Mouse (Mus musculus) regulatory T cell (primary cell): Measurements from ENCODE around the gene Olfr1410.

ENCODE experiments used
- in situ Hi-C: fragments of 300-600 bp; cut with MboI, MseI; formaldehyde crosslinking; loops from one replicate; pipeline ENCODE4 v1.15.1; 2025; ENCODE audit warnings: high pct_unique_total_duplicates

Olfr1410 gene

DNA sequence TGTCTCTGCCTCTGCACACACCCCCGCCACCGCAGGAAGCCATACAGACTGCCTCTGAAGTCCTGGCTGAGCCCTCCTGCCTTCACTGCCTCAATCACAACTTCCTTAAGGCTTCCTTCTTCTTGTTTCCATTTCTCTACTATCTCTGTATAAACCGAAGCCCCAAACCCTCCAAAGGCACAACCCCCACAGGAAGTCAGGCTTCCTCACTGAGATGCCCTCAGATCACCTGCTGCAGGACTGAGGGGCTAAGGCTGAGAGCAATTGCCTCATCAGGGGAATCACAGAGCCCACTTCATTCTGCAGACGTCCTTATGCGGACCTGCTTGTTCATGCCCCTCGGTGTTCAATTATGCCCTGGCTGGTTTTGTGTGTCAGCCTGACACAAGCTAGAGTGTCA is 34.8 kb downstream of the Olfr1410 start:
- in situ Hi-C loops: loop anchor here (10.0 kb wide), 1 partner anchor 1576 kb away; no protein-coding TSS in a partner anchor

DNA sequence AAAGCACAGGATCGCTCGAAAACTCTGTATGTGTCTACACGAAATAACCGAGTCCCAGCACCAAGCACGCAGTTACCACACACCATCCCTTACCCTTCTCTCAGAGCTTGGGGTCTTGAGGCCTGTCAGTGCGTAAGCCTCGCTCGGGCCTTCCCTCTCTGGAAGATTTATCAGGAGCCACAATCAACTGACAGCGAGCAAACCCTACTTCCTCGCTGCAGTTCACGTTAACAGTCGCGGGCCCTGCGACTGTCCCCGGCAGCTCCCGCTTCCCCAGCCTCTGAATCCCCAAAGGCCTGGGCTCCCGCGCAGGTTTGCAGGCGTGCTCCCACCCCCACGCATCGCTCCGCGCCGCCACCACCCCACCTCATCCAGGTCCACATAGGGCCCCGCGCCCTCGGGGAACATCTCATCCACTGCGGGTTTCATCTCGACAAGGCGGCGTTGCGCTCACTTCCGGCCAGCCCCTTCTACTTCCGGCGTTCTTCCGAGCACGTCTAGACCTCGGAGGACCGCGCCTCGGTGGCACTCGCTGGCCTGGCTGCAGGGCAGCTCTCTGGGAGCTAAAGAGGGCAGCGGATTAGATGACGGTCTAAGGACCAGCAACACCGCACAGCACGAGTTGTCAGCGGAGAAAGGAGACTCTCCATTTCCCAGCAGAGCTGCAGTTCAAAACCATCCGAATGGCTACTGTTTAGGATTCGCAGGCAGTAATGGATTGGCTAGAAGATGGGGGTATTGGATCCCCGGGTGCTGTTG is 36.1 kb downstream of the Olfr1410 start, which contains the start of gene Cops9:
TSS of gene Cops9 (minus strand) at position 472 of the 759 bp plus-strand sequence.
- in situ Hi-C loops: loop anchor here (10.0 kb wide), 1 partner anchor 1577 kb away; no protein-coding TSS in a partner anchor

DNA sequence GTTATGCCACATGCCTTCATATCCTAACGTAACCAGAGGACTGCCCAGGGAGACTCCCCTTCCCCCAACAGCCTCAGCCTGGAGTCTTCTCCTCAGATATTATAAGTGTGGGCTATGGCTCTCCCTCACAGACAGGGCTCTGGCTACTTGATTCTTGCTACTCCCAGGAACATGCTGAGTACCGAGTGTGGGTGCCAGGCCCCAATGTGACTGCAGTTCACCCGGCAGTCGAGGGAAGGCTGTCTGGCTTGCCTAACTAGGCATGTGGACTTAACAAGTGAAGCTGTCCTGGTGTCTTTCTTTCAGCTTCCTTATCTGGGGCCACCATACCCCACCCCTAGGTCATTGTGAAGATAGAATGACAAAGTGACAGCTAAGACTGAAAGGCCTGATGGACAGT is 38.1 kb downstream of the Olfr1410 start:
- in situ Hi-C loops: loop anchor here (10.0 kb wide), 1 partner anchor 1579 kb away; no protein-coding TSS in a partner anchor

DNA sequence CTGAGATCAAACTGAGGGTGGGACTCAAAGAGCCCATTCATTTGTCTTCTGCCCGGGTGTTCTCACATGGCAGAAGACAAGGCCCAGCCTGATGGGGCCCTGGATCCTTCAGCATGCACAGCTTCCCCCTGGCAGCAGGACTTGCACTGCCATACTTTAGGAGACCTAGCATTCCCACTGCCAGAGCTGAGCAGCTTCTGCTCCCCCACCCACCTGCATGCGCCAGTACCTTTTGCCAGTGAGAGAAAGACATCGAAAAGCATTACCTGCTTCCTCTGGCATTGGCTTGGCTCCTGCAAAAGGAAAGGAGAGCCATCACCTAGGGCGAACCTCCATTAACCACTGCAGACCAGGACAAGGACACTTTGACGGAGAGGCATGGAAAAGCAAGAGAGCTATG is 39.3 kb downstream of the Olfr1410 start:
- in situ Hi-C loops: loop anchor here (10.0 kb wide), 1 partner anchor 1580 kb away; no protein-coding TSS in a partner anchor

- in situ Hi-C loops: loop anchor here (10.0 kb wide), 1 partner anchor 1581 kb away; no protein-coding TSS in a partner anchor
Measured at GRCm38 (mm10) chr1:92646111-92646510, 40.5 kb downstream of the Olfr1410 start.

GRCm38 (mm10) chr1:92646601-92647000 is 41.0 kb downstream of the Olfr1410 start:
- in situ Hi-C loops: loop anchor here (10.0 kb wide), 1 partner anchor 1582 kb away; no protein-coding TSS in a partner anchor

DNA sequence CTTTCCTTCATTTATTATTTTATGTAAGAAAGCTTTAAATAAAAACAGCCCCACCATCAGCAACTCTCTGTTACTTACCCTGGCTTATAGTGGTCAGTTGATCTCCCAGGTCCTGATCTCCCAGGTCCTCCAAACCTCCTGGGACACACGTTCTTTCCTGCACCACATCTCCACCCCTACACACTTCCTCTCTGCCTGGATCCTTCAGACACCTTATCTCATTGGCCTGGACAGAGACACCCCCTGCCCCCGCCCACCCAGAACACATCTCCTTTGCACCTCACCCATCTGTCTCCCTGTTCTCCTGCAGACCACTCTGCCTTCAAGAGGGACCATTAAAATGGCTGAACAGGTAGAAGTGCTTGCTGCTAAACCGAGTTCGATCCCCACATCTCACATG is 41.4 kb downstream of the Olfr1410 start:
- in situ Hi-C loops: loop anchor here (10.0 kb wide), 1 partner anchor 1582 kb away; no protein-coding TSS in a partner anchor

DNA sequence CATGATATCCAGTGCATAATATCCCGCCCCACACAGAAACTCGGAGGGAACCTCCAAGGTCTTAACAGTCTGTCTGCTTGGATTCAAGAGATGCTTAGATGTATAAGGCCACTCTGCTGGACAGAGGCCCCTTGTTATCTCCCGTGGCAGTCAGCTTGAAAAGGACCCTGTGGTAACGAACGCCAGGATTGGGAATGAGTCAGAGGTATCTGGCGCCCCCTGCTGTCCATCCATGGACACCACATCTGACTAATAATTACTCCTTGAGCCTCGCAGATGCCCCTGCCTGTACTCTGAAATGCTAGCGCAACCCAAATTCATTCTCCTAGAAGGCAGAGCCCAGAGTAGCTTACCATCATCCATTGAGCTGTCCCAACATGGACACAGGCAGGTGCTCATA is 42.2 kb downstream of the Olfr1410 start:
- in situ Hi-C loops: loop anchor here (10.0 kb wide), 1 partner anchor 1583 kb away; no protein-coding TSS in a partner anchor

DNA sequence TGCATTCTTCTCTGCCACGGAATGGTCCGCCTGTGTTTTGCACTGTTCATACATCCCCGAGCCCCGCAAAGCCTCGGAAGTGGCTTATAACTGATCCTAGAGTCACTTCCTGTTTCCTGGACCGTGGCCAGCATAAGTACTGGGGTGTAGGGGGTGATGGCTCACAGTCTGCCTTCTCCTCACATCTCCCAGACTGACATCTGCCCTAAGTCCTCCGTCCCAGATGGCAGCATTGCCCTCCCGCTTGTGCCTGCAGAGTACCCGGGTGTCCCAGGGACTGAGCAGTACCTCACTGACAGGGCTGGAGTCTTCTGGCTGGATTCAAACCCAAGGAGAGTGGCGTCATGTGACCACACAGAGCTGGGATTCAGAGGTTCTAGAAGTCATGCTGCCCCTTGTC is 42.6 kb downstream of the Olfr1410 start:
- in situ Hi-C loops: loop anchor here (10.0 kb wide), 1 partner anchor 1583 kb away; no protein-coding TSS in a partner anchor

- in situ Hi-C loops: loop anchor here (10.0 kb wide), 1 partner anchor 1584 kb away; no protein-coding TSS in a partner anchor
Measured at GRCm38 (mm10) chr1:92648673-92649072, 43.1 kb downstream of the Olfr1410 start, which contains the start of gene Otos. Otos (minus strand) TSS chr1:92648841.

- in situ Hi-C loops: no loop called here
Measured at GRCm38 (mm10) chr1:92651467-92651866, 45.9 kb downstream of the Olfr1410 start.

DNA sequence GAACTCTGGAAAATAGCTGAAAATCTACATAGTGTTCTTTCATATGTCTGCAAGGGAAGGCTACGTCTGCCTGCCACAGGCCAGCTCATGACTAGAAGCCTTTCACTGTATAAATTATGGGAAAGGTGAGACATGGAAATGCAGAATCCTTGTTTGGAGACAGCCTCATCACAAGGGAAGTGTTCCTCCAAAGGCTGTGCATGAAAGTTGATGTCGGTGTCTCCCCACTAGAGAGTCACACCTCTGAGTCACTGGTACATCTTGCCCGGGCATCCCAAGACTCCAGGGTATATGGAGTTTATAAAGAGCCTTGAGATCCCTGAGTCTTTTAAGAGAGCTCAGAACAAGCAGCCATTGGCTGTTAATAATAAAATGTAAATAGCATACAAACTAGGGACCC is 47.6 kb downstream of the Olfr1410 start:
- in situ Hi-C loops: no loop called here

DNA sequence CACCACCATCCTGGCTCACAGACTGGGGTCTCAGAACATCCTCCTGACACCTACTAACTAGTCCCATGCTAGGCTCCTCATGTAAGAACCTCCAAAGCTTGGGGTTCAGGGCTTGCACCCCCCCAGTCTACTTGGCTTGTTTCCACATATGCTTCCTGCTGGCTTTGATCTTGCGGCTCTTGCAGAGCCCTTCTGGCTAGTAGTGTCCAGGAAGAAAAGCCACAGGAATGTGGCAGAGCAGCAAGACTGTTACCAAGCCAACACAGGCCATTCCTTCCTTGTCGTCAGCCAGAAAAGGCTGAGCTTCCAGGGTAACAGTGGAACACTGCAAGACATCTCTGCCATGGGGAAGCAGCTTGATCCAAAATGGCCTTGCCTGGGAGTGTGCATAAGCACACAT is 49.1 kb downstream of the Olfr1410 start:
- in situ Hi-C loops: no loop called here

DNA sequence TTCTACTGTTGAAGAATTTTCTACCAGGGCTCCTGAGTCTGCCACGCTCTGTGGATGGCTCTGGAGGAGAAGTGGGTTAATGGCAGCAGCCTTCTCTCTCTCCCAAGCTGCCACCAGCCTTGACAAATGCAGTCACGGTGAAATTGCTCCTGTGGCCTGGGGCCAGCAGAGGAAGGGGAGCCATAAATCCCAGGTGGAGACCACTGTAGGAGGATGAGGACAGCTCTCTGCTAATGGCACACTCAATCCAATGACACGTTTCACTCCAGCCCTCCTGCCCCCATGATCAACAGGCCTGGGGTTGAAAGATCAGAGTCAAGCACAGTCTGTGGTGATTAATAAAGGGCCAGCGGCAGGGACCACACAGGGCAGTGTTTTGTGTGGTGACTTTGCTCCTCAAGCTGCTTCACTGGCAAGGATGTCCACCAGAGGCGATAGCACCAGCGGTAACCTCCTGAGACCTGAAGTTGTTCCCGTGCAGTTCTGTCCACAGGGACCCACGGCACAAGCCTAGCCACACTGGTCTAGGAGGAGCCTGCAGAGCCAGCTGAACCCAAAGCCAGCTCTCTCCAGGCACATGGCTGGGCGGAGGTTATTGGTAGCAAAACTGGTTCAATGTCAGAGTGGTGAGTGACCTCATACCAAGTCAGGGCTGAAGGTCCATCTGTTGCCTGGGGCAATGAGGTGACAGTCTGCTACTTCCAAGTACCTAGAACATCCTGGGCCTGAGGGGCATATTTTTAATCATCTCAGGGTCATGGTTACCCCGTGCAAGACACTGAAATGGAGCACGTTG is 51.6 kb downstream of the Olfr1410 start:
- in situ Hi-C loops: no loop called here

GRCm38 (mm10) chr1:92659392-92659791 is 53.8 kb downstream of the Olfr1410 start:
- in situ Hi-C loops: no loop called here
